In the genomic region with DNA sequence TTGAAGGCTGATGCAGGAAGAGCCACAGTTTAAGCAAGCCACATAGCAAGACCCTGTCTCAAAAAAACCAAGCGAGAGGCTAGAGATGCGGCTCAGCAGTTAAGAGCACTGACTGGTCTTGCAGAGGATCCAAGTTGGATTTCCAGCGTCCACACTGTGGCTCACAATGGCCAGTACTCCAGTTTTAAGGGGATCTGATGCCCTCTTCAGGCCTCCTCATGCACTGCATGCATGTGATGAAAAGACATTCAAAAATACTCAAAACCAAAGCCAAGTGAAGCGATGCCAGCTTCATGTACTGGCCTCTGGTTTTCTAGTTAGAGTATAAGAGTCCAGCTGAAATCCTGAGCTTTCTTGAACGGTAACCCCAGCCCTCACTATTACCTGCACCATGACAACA, we compare ENCODE assay signal across 13 mouse cellular contexts. TPM values are rescaled to one million over a fixed set of nuclear protein-coding genes. Genes with fewer than 3 reads are reported as not detected.
DNase-seq lines count a peak whose midpoint lies in the region; ATAC-seq and TF ChIP-seq lines count a peak whose summit lies in the region.
"Had no signal": no experiment of that assay in that cellular context is flagged by ENCODE, and none has a peak within 500 bp of the region (broad histone marks: within the 10 kb centered on the region; RNA-seq: fewer than 3 reads in every experiment).

No protein-coding gene starts in this region.

- peaks cover 3% of the 10 kb centered on the region; the same call in 1 of the 2 replicates for H3K36me3 ChIP-seq in limb, embryonic 11.5 days (ENCODE audit: control insufficient read depth, insufficient read depth, low read length)
- H3K36me3 ChIP-seq in limb, embryonic 10.5 days = peaks cover 58% of the 10 kb centered on the region

- H3K4me2 ChIP-seq in limb, embryonic 11.5 days (ENCODE audit: low read depth, severe bottlenecking) = no peak overlapping the region
- H3K4me2 ChIP-seq: forebrain, embryonic 12.5 days; neural tube, embryonic 12.5 days had no signal

- no peak overlapping the region for H3K4me3 ChIP-seq in cerebellum, adult 2 months (replicated peaks; ENCODE audit: insufficient read depth, low read depth, low read length)
- no peak overlapping the region for H3K4me3 ChIP-seq in limb, embryonic 11.5 days (ENCODE audit: low read depth, low read length)
- H3K4me3 ChIP-seq in limb, embryonic 10.5 days = no peak overlapping the region
- H3K4me3 ChIP-seq in olfactory bulb, adult 2 months (ENCODE audit: insufficient read depth, low read depth, low read length) = no peak overlapping the region
- H3K4me3 ChIP-seq: forebrain, embryonic 12.5 days; megakaryocyte, embryonic 14.5 days; neural tube, embryonic 12.5 days had no signal

- no peak for ATAC-seq in limb, embryonic 11.5 days (ENCODE audit: insufficient number of reproducible peaks, low FRiP score, low TSS enrichment, low read depth)
- ATAC-seq: inflammation-experienced regulatory T-cells, adult 6 months had no signal

- H3K9ac ChIP-seq in limb, embryonic 11.5 days (ENCODE audit: low read length) = no peak overlapping the region
- H3K9ac ChIP-seq: forebrain, embryonic 12.5 days; neural tube, embryonic 12.5 days had no signal

- TF ChIP-seq POLR2A in cerebellum, adult 2 months (IDR thresholded peaks at IDR 0.05; ENCODE audit: borderline replicate concordance, insufficient read depth, low read length) = no peak
- TF ChIP-seq POLR2A in olfactory bulb, adult 2 months (IDR thresholded peaks at IDR 0.05; ENCODE audit: insufficient read depth, low read depth, low read length) = no peak

- no peaks in the 10 kb centered on the region for H3K9me3 ChIP-seq in limb, embryonic 11.5 days (ENCODE audit: control insufficient read depth, low read length)
- no peaks in the 10 kb centered on the region for H3K9me3 ChIP-seq in limb, embryonic 10.5 days (replicated peaks)
- H3K9me3 ChIP-seq: forebrain, embryonic 12.5 days; megakaryocyte, embryonic 14.5 days; neural tube, embryonic 12.5 days had no signal

- peak in 1 of 2 experiments; percentile 41 for DNase-seq in cerebellum, adult 2 months
- no peak for DNase-seq in cerebellum, postnatal 4 days (ENCODE audit: low spot score in 2 of 2)
- DNase-seq in limb, embryonic 11.5 days (ENCODE audit: low spot score) = peak; percentile 29
- DNase-seq in limb, embryonic 10.5 days (ENCODE audit: low spot score) = no peak
- peak; percentile 56 for DNase-seq in R1 (ENCODE audit: low read depth, low spot score)
- DNase-seq in urinary bladder, postnatal 25 days (ENCODE audit: low spot score) = no peak
- DNase-seq in layer of hippocampus, adult 8-10 months (ENCODE audit: low spot score in 2 of 2) = no peak
- DNase-seq: adrenal gland, postnatal 10 days had no signal

- 76% methylated on average over 5 of the region's 5 CpGs for WGBS in cerebellum, adult 2 months
- WGBS in limb, embryonic 11.5 days = 88% methylated on average over 5 of the region's 5 CpGs
- WGBS in limb, embryonic 10.5 days = 81% methylated on average over 5 of the region's 5 CpGs
- WGBS in olfactory bulb, adult 2 months = 82% methylated on average over 5 of the region's 5 CpGs

- peaks cover 8% of the 10 kb centered on the region for H3K4me1 ChIP-seq in cerebellum, adult 2 months (ENCODE audit: control insufficient read depth, insufficient read depth, low read length)
- H3K4me1 ChIP-seq in limb, embryonic 11.5 days (ENCODE audit: control insufficient read depth, insufficient read depth, low read length) = peaks cover 5% of the 10 kb centered on the region
- H3K4me1 ChIP-seq in limb, embryonic 10.5 days = peaks cover 17% of the 10 kb centered on the region
- peaks cover 9% of the 10 kb centered on the region for H3K4me1 ChIP-seq in olfactory bulb, adult 2 months (ENCODE audit: control insufficient read depth, insufficient read depth, low read length)

- H3K27ac ChIP-seq in cerebellum, adult 2 months (ENCODE audit: insufficient read depth, low read length) = no peak overlapping the region
- H3K27ac ChIP-seq in limb, embryonic 11.5 days (replicated peaks; ENCODE audit: low read depth, low read length) = no peak overlapping the region
- H3K27ac ChIP-seq in limb, embryonic 10.5 days = no peak overlapping the region
- H3K27ac ChIP-seq in olfactory bulb, adult 2 months (ENCODE audit: insufficient read depth, low read depth, low read length) = no peak overlapping the region
- H3K27ac ChIP-seq: forebrain, embryonic 12.5 days; neural tube, embryonic 12.5 days had no signal

- peak; percentile 38; the same call in 1 of the 2 replicates for TF ChIP-seq CTCF in cerebellum, adult 2 months (IDR thresholded peaks at IDR 0.05; ENCODE audit: borderline replicate concordance, insufficient read depth, low read depth, low read length)
- TF ChIP-seq CTCF in olfactory bulb, adult 2 months (IDR thresholded peaks at IDR 0.05; ENCODE audit: insufficient read depth, low read depth, low read length) = peak; percentile 22; the same call in 1 of the 2 replicates

- H3K27me3 ChIP-seq in cerebellum, adult 2 months (ENCODE audit: control insufficient read depth, insufficient read depth, low read length) = no peaks in the 10 kb centered on the region
- H3K27me3 ChIP-seq in limb, embryonic 11.5 days (ENCODE audit: control insufficient read depth, insufficient read depth, low read length) = no peaks in the 10 kb centered on the region
- no peaks in the 10 kb centered on the region for H3K27me3 ChIP-seq in limb, embryonic 10.5 days (ENCODE audit: low read depth, poor library complexity, severe bottlenecking)
- H3K27me3 ChIP-seq: forebrain, embryonic 12.5 days; megakaryocyte, embryonic 14.5 days; neural tube, embryonic 12.5 days had no signal

RNA-seq across cellular contexts. Expression of a gene that starts 5.7 kb away (rescaled TPM):
- 185 and 196 TPM in 2 replicates for polyA plus RNA-seq in cerebellum, adult 2 months (2012; rRNA removed)
- 147 and 158 TPM in 2 replicates for polyA plus RNA-seq in limb, embryonic 11.5 days (2014; fragmentation: Nextera tagmentation; extraction: Ambion mirVana)
- polyA plus RNA-seq in limb, embryonic 10.5 days (2016; fragmentation: Nextera tagmentation; extraction: Ambion mirVana) = 159 and 168 TPM in 2 replicates
- polyA plus RNA-seq in olfactory bulb, adult 2 months (2012; ENCODE audit: insufficient read depth, insufficient read length, low replicate concordance, missing spikeins) = 623 TPM in 1 of 2 replicates, not detected in the other
- 100 to 1,000 TPM; 175 to 202 (median 183) TPM for total RNA-seq in layer of hippocampus, adult 8-10 months (2022)

RNA-seq across cellular contexts. Expression of a gene that starts 6.8 kb away (rescaled TPM):
- polyA plus RNA-seq in cerebellum, adult 2 months (2012; rRNA removed) = 15.0 and 16.2 TPM in 2 replicates
- 45.3 and 46.8 TPM in 2 replicates for polyA plus RNA-seq in limb, embryonic 11.5 days (2014; fragmentation: Nextera tagmentation; extraction: Ambion mirVana)
- polyA plus RNA-seq in limb, embryonic 10.5 days (2016; fragmentation: Nextera tagmentation; extraction: Ambion mirVana) = 53.8 and 58.5 TPM in 2 replicates
- not detected in 2 replicates for polyA plus RNA-seq in olfactory bulb, adult 2 months (2012; ENCODE audit: insufficient read depth, insufficient read length, low replicate concordance, missing spikeins)
- total RNA-seq in layer of hippocampus, adult 8-10 months (2022) = 10 to 100 TPM; 17.4 to 22.3 (median 19.4) TPM

RNA-seq across cellular contexts. Expression of a gene that starts 39.8 kb away (rescaled TPM):
- polyA plus RNA-seq in cerebellum, adult 2 months (2012; rRNA removed) = 1.7 and 2.2 TPM in 2 replicates
- polyA plus RNA-seq in limb, embryonic 11.5 days (2014; fragmentation: Nextera tagmentation; extraction: Ambion mirVana) = 1.2 and 1.8 TPM in 2 replicates
- 1.3 and 1.8 TPM in 2 replicates for polyA plus RNA-seq in limb, embryonic 10.5 days (2016; fragmentation: Nextera tagmentation; extraction: Ambion mirVana)
- polyA plus RNA-seq in olfactory bulb, adult 2 months (2012; ENCODE audit: insufficient read depth, insufficient read length, low replicate concordance, missing spikeins) = not detected in 2 replicates
- 1 to 10 TPM in 3 of 4 experiments, under 1 TPM in 1; 0.89 to 1.5 (median 1.3) TPM for total RNA-seq in layer of hippocampus, adult 8-10 months (2022)

RNA-seq across cellular contexts. Expression of a gene that starts 49.0 kb away (rescaled TPM):
- polyA plus RNA-seq in cerebellum, adult 2 months (2012; rRNA removed) = 32.3 and 32.9 TPM in 2 replicates
- 5.3 and 5.7 TPM in 2 replicates for polyA plus RNA-seq in limb, embryonic 11.5 days (2014; fragmentation: Nextera tagmentation; extraction: Ambion mirVana)
- polyA plus RNA-seq in limb, embryonic 10.5 days (2016; fragmentation: Nextera tagmentation; extraction: Ambion mirVana) = 7.7 and 8.1 TPM in 2 replicates
- not detected in 2 replicates for polyA plus RNA-seq in olfactory bulb, adult 2 months (2012; ENCODE audit: insufficient read depth, insufficient read length, low replicate concordance, missing spikeins)
- 10 to 100 TPM; 28.3 to 30.7 (median 30.3) TPM for total RNA-seq in layer of hippocampus, adult 8-10 months (2022)

RNA-seq across cellular contexts. Expression of a gene that starts 51.4 kb away (rescaled TPM):
- polyA plus RNA-seq in cerebellum, adult 2 months (2012; rRNA removed) = 258 and 262 TPM in 2 replicates
- polyA plus RNA-seq in limb, embryonic 11.5 days (2014; fragmentation: Nextera tagmentation; extraction: Ambion mirVana) = 163 and 179 TPM in 2 replicates
- 150 and 183 TPM in 2 replicates for polyA plus RNA-seq in limb, embryonic 10.5 days (2016; fragmentation: Nextera tagmentation; extraction: Ambion mirVana)
- not detected in 2 replicates for polyA plus RNA-seq in olfactory bulb, adult 2 months (2012; ENCODE audit: insufficient read depth, insufficient read length, low replicate concordance, missing spikeins)
- 100 to 1,000 TPM; 158 to 175 (median 166) TPM for total RNA-seq in layer of hippocampus, adult 8-10 months (2022)

Comparison
In these comparisons a context has a peak if more than half of its experiments do, and no peak if none do; other contexts are left out.
1. DNase-seq: peak in limb, embryonic 11.5 days (single experiment) and R1 (single experiment); none in cerebellum, postnatal 4 days (0 of 2), limb, embryonic 10.5 days (single experiment), urinary bladder, postnatal 25 days (single experiment) and layer of hippocampus, adult 8-10 months (0 of 2).
2. RNA of a gene that starts 6.8 kb away (polyA plus RNA-seq): 53.8 to 58.5 TPM in limb, embryonic 10.5 days, 45.3 to 46.8 TPM in limb, embryonic 11.5 days and 15.0 to 16.2 TPM in cerebellum, adult 2 months; not detected in olfactory bulb, adult 2 months; every median in the first group is over 10 times any median in the second.